Mouse (Mus musculus) kidney, postnatal 4 days (tissue): ENCODE results near the gene Siglec1.
A peak's percentile ranks its signal among the peaks of the same experiment; 100 is the strongest.
"Not testable (repeated sequence)": the region's sequence is repeated elsewhere in the genome, so short reads cannot be mapped to it uniquely, and the experiment has no call there.

Source experiments
- DNase-seq, 2 experiments: peaks; one replicate each; pipeline ENCODE4 v3.0.0; 2021; ENCODE audit warnings: mixed read lengths in 2 of 2

Siglec1 gene

DNA sequence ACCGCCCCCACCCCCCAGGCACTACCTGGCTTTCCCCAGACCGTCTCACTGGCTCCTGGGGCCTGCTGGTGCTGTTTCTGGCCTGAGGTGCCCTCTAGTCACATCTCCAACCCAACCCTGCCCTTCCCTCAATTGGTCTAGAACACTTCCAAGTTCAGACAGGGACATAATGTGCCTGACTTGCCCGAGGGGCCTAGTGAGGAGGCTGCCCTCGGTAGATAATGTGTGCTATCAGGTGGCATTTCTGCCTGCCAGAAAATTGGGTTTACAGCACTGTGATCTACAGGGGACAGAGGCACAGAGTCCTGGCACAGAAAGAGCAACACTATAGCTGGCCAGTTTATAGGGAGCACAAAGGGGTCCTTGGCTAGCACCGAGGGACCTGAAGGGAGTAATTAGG is 34.5 kb downstream of the Siglec1 start:
- no peak for DNase-seq

DNA sequence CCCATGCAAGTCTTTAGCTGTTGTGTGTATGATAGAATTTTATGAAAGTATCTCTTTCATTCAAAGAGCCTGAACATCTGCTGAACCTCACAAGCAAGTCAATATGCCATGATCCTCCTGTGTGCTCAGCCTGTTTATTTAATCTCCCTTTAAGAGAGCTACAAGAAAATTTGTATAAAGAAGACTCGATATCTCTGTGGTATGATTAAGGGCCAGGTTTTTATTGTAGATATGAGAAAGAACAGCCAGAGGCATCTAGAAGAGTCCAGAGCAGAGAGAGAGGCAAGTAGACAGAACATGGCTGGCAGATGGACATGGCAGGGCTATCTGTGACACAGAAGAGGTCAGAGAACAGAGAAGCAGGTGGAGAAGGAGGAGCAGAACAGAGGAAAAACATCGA is 40.5 kb downstream of the Siglec1 start:
- DNase-seq: no peak

DNA sequence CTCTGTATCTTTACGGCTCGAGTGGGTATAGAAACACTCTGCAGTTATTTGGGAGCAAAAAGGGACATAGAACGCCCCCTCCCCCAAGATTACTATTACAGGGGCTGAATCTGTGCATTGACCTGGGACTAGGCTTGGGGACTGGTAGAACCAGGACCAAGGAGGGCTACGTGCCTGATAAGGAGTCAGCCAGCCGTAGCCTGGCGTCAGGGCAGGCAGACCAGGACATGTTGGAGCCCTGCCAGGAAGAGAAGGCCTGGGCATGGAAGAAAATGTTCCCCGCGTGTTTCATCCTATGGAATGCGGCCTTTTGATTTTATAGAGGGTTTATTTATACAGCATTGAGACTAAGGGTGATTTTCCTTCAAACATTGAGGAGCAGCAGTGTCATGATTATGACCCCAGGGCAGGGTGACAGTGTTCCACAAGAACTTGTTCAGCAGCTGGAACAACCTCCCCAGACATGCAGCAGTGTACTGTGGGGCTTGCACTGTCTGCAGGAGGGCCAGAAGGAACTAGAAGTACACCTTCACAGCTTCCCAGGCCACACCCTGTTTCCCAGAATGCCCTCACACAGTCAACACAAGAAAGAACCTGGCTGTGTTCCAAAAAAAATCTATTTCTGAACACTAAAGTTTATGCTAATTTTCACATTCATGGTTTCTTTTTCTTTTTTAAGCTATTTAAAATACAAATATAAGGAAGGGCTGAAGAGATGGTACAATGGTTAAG is 41.4 kb downstream of the Siglec1 start:
- peak; percentile 42 to 56 for DNase-seq

DNA sequence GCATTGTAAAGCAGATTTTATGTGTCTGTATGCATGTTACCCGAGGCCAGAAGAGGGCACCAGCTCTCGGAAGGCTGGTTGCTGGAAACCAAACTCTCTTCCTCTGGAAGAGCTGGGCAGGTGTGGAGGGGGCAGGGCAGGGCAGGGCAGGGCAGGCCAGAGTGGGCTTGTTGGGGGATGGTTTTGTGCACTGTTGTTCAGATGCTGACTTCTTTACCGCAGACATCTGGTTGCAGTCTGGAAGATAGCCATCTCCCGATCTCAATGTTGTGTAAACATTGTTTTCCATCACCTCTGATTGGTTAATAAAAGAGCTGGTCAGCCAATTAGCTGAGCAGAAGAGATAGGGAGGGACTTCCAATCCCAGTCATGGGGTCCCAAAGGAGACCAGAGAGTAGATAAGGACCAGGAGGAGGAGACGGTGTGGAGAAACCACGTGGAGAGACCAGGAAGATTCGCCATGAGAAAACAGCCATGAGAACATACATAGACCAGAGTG is 42.2 kb downstream of the Siglec1 start:
- DNase-seq: no peak

DNA sequence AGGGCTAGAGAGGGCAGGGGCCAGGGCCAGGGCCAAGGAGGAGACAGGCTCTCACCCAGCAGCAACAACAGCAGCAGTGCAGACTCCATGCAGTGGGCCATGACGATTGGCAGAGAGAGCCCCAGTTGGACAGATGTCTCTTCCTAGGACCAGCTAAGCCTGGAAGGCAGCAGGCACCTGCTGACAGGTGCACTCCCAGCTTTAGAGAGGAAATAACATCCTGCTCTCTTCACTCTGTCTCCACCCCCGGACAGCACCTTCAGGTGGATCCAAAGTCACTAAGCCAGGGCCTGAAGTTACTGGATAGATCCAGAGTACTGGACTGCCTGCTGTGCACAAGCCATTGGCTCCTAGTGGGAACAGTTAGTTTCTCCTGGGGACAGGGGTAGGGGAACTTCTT is 43.6 kb downstream of the Siglec1 start, which contains the start of gene Gfra4:
Gene Gfra4 (minus strand): TSS at position 101 of the 400 bp plus-strand sequence.
- no peak for DNase-seq

DNA sequence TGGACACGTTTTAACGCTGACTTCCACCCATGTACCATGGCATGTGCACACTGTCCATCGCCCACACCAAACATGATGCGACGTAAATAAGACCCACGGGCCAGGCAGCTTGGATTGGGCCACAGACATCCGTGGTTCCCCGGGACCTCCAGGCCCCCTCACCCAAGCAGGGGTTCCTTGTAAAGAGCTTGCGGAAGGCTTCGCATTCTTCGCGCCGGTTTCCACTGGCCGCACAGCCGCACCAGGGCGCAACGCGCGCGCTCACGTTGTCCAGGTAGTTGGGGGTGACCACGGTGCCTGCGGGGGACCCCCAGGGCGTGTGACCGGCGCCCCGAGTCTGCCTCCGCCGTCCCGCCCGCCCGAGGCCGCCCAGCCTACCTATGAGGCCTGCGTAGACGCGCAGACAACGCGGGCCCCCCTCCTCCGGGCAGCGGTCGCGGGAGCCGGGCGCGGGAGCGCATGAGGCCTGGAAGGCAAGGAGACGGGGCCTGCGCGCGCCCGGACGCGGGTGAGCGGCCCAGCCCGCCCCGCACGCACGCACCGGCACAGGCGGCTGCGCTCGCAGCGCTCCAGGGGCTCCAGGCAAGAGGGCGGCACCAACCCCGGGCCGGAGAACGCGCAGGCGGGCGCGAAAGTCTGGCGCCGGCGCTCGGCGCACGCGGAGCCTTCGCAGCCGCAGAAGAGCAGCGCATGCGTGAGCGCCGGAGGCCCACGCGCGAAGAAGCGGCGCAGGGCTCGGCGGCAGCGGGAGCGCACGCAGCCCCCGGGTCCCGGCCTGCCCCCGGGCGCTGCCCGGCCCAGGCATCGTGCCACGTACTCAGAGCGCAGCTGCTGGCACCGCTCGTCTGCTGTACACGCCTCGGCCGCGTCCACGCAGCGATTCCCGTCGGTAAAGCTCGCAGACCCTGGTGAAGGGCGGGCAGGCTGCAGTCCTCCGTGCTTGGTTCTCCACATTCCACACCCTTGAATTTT is 45.4 kb downstream of the Siglec1 start:
- peak; percentile 59 to 72 for DNase-seq

DNA sequence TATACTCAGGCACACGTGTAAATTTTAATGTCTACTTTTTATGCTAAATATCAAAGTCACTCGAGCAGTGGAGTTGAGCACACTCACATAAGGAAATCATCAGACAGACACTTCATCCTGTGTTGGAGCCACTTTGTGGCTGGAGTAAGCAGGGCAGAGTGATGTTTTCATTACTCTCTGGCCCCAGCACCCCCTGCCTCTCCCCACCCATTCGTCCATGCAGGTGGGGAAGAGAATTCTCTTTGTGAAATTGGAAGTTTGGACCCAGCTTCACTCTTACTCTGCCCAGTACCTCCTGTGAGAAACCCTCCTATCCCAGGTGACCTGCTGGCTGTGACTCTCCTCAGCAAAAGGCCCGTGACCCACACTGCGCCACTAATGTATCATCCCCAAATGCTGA is 47.9 kb downstream of the Siglec1 start:
- no peak for DNase-seq

DNA sequence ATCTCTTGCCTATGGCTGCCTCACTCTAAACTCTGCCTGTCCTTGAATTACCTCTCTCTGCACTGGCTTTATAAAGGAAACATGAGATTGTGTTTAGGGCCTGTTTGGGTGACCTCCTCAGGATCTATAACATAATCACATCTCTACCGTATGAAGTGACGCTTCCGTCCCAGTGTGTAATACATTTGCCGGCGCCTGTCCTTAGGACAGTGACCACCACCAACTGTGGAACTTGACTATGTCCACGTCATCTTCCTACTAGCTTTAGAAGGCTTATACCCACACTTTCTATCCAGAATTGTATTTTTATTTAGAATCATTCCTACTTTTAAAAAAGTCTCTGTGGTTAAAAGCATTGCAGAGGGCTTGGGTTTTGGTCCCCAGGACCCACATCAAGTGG is 48.4 kb downstream of the Siglec1 start:
- DNase-seq: no peak

DNA sequence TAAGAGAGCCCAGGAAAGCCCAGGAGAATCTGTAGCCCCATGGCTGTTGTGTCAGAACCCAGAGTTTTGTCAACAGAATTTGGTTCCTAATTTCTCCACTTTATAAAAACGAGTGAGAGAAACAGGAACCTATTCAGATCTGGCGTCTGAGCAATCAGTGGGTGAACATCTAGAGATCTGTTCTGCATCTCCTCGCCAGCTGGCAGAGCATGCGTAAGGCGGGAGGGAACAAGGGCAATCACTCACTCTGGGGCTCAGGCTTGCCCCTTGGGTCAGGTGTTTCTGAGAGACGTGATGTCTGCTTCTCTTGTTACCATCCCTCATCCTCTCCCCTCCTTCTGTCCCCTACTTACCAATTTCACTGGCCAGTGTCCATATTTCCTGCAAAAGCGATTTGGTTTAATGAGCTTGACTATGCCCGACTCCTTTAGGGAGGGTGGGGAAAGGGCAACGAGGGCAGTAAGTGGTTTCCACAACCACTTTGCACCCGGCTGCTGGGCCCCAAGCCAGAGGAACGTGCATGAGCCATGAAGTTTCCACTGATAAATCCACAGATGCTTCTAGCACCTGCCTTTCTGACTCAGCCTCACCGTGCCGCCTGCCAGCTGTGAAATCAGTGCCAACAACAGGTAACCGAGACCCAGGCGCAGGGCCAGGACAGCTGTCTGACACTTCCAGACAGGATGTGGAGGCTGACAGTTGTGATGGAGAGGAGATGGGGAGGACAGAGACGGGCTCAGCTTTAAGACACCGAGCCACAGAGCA is 49.2 kb downstream of the Siglec1 start:
- peak; percentile 43 to 56 for DNase-seq

DNA sequence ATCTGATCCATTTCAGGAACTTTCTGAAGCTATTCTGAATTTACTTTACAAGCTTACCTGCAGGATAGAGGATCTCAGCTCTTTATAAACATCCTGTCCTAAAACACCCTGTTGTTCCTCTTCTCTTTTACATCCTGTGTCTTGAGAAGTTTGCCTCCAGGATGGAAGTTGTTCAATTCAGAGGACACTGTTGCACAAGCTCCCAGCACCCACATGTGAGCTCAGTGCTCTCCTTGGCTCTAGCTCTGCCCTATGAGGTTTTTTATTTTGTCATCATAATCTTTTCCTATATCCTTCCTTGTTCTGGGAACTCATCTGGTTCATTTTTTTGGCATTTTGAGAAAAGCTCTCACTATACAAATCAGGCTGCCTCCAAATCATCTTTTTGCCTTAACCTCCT is 49.8 kb downstream of the Siglec1 start:
- DNase-seq: no peak

DNA sequence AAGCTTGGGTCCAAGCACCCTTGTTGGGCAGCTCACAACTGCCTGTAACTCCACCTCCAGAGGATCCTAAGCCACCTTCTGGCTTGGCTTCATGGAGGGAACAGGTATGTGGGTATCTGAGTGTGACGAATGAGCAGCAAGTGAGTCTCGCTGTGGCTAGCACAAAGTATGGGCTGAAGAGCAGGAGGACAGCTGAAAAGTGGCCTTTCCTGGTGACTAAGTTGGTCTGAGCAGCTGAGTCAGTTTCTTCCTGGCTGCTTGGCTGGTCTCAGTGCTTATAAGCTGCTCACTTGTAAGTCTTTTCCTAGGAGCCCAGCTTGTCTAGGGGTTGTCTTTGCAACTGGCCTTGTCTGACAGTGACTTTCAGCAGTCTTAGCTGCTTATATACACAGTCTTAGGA is 50.2 kb downstream of the Siglec1 start:
- DNase-seq: no peak

DNA sequence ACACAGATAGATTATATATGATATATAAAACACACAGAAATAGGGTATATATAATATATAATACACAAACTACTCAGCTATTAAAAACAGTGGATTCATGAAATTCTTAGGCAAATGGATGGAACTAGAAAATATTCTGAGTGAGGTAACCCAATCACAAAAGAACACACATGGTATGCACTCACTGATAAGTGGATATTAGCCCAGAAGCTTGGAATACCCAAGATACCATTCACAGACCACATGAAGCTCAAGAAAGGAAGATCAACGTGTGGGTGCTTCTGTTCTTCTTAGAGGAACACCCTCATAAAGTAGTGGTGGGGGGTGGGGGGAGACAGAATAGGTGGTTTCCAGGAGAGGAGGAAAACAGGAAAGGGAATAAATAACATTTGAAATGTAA is 55.2 kb downstream of the Siglec1 start:
- DNase-seq: not testable (repeated sequence)

DNA sequence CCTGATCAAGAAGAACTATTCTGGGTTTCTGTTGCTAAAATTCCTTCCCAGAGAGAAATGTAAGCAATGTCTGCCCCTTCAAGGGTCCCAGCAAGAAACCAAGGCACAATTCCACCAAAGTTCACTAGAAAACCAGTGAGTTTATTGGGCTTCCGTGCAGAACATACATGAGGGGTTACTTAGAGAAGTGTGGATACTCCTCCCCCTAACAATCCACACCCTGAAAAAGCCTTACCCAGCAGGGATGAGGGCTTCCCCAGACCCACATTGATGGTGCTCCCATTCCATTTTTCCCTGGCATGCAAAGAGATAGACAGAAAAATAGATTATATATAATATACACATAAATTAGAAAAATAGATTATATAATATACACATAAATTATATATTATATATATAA is 55.6 kb downstream of the Siglec1 start:
- DNase-seq: no peak

DNA sequence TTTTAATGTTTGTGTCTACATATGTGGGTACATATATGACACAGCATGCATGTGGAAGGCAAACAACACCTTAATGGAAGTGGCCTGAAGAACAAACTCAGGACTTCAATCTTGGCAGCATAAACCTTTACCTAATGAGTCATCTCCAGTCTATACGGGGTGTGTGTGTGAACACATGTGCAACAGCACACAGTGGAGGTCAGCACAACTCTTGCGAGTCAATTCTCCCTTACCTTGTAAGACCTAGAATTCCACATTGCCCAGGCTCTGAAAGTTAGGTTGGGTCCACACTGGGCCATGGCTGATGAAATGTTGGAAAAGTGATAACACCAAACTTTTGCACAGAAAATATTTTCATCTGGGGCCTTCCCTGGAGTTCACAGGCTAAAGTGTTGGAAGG is 56.0 kb downstream of the Siglec1 start:
- DNase-seq: no peak

DNA sequence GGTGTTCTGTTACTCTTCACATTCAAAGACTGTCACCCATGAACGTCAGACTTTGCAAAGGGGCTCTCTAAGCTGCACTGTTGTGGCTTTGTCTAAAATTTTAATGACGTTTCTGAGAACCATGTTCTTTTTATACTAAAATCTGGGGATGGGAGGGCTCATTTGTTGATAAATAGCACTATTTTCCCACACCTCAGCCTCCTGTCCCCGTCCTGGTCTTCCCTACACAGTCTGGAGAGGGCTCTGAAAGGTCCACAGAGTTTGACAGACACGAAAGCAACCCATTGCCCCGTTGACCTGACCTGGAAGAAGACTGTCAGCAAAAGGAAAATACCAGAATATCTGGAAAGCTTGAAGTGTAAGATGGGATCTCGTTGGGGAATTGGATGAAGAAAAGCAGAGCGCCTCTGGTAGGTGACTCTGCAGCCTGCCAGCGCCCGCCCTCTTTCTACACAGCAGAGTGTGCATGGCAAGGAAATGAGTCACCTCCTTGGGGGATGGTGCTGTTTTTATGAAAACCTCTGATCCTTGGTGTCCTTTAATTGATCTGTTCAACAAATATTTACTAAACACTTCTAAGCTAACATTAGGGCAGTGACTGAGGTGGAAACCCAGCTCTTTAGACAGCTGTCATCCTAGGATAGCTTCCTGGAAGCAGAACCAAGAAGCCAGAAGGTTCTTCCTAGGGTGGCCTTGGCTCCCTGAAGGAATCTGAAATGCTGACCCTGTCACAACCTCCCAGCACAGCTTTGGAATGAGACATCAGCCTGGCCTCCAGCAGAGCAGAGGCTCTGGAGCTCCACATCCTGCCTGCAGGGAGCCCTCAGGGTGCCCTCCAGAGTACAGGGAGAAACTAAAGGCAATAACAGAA is 57.3 kb downstream of the Siglec1 start:
- DNase-seq: peak in 1 of 2 experiments; percentile 31

DNA sequence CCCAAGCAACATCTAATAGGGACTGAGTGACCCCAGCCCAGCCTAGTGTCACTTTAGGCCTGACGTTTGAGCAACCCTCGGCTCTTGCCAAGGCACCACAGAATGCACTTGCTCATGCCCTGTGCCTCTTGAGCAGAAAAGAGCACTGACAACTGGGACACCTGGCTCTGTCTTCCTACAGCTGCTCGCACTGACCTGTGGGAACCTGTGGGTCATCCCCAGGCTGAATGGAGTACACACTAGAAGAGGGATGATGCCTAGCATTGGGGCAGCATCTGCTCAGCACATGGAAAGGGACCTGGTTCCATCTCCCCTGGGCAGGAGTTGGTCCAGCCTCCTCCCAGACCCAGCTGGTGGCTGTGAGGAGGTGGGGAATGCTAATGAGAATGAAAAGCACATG is 59.6 kb downstream of the Siglec1 start:
- DNase-seq: no peak

DNA sequence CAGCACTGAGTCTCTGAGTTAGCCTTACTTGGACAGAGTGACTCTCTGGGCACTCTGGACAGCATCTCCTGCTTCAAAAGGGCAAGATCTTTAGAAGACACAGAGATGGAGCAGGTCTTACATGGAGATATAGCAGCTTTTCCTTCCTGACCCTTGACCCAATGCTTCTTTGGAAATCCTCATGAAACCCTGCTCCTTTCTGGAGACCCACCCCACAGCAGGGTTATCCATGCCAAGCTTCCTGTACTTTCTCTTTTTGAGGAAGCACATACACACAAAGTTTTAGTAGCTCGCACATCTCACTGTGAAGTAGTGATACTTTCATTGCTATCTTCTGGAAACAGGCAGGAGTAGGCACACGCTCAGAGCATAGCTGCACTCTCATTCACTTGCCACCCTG is 61.3 kb downstream of the Siglec1 start:
- DNase-seq: no peak
